Mouse (Mus musculus) layer of hippocampus, postnatal 36 days (tissue): ENCODE measurements around the gene Dgcr2. TPM values are rescaled to one million over a fixed set of nuclear protein-coding genes. Genes with fewer than 3 reads are reported as not detected.

ENCODE experiments used
- total RNA-seq, 2 experiments: library from RNA; stranded (reverse); gene quantifications; 2 replicates each; pipeline ENCODE4 v1.2.3; 2021

Dgcr2 gene
- total RNA-seq, 2 experiments from 2014 or later = 106 to 110 TPM

Other genes starting within 250 kb of the Dgcr2 start
- 10 to 100 TPM; 73.4 to 80.2 TPM for gene Med15, start 165.7 kb downstream of the Dgcr2 start, total RNA-seq
- gene Klhl22, start 138.9 kb downstream of the Dgcr2 start, total RNA-seq = 100 to 1,000 TPM in 1 of 2 experiments, 10 to 100 TPM in 1; 86.2 to 109 TPM
- gene Scarf2, start 101.3 kb downstream of the Dgcr2 start, total RNA-seq = 1 to 10 TPM; 2.1 to 2.4 TPM
- 1 to 10 TPM; 2.6 to 4.0 TPM for gene B830017H08Rik, start 65.4 kb downstream of the Dgcr2 start, total RNA-seq
- gene Car15, start 60.2 kb downstream of the Dgcr2 start, total RNA-seq = 10 to 100 TPM; 12.8 to 16.4 TPM
- 1 to 10 TPM; 2.7 to 4.1 TPM for gene Gm20518, start 6.9 kb downstream of the Dgcr2 start, total RNA-seq
- not detected for gene Tssk1, start 4.3 kb downstream of the Dgcr2 start, total RNA-seq
- not detected for gene Tssk2, start 75 bp upstream of the Dgcr2 start, total RNA-seq
- gene Ess2, start 12.8 kb upstream of the Dgcr2 start, total RNA-seq = 10 to 100 TPM; 28.1 to 28.5 TPM
- gene Gsc2, start 16.5 kb upstream of the Dgcr2 start, total RNA-seq = not detected
- 10 to 100 TPM; 37.1 to 39.9 TPM for gene Slc25a1, start 29.7 kb upstream of the Dgcr2 start, total RNA-seq
- gene Vpreb2, start 81.9 kb upstream of the Dgcr2 start, total RNA-seq = not detected
- gene Dgcr6, start 154.3 kb upstream of the Dgcr2 start, total RNA-seq = 10 to 100 TPM; 66.1 to 70.8 TPM
- 10 to 100 TPM; 32.7 to 42.6 TPM for gene Prodh, start 191.6 kb upstream of the Dgcr2 start, total RNA-seq
- gene Rtn4r, start 229.1 kb upstream of the Dgcr2 start, total RNA-seq = 100 to 1,000 TPM in 1 of 2 experiments, 10 to 100 TPM in 1; 96.1 to 105 TPM